Mouse (Mus musculus) liver, adult 2 months (tissue): Measurements from ENCODE around the gene Bmpr1b. TPM values are rescaled to one million over a fixed set of nuclear protein-coding genes. Genes with fewer than 3 reads are reported as not detected.

Experiments used
- DNase-seq: peaks from one replicate; pipeline ENCODE4 v3.0.0-alpha.2; 2011; ENCODE audit warnings: low read depth, low spot score; ENCODE audit errors: extremely low read depth
- H3K27ac ChIP-seq: fragments of 200-500 bp; replicated peaks from 2 replicates; pipeline ENCODE4 v1.5.1; 2012; ENCODE audit warnings: low read depth, mild to moderate bottlenecking, control low read depth, inconsistent platforms, low read length; ENCODE audit not compliant: insufficient read depth
- H3K27me3 ChIP-seq: fragments of 200-500 bp; 2 replicates; pipeline ENCODE4 v1.6.1; 2012; ENCODE audit warnings: mild to moderate bottlenecking, moderate library complexity, low read length, inconsistent platforms; ENCODE audit not compliant: control insufficient read depth, insufficient read depth
- H3K36me3 ChIP-seq: fragments of 200-500 bp; 2 replicates; pipeline ENCODE4 v1.6.1; 2012; ENCODE audit warnings: low read length, inconsistent platforms; ENCODE audit not compliant: control insufficient read depth, insufficient read depth
- H3K4me1 ChIP-seq: fragments of 200-500 bp; 2 replicates; pipeline ENCODE4 v1.6.1; 2011; ENCODE audit warnings: low read length; ENCODE audit not compliant: control insufficient read depth, insufficient read depth
- H3K4me3 ChIP-seq: fragments of 200-500 bp; 2 replicates; pipeline ENCODE4 v1.5.1; 2011; ENCODE audit warnings: low read depth, mild to moderate bottlenecking, control low read depth, low read length, moderate library complexity; ENCODE audit not compliant: insufficient read depth
- H3K79me2 ChIP-seq: fragments of 200-500 bp; 2 replicates; pipeline ENCODE4 v1.6.1; 2012; ENCODE audit warnings: inconsistent platforms, mild to moderate bottlenecking, low read length, moderate library complexity; ENCODE audit not compliant: control insufficient read depth, insufficient read depth
- H3K9ac ChIP-seq: fragments of 200-500 bp; 2 replicates; pipeline ENCODE4 v1.6.1; 2012; ENCODE audit warnings: low read depth, mild to moderate bottlenecking, control low read depth, inconsistent platforms, low read length
- CTCF ChIP-seq: fragments of 200-500 bp; IDR thresholded peaks from 2 replicates; pipeline ENCODE4 v1.5.1; 2011; ENCODE audit warnings: low read depth, low read length, control low read depth
- POLR2A ChIP-seq: fragments of 200-500 bp; IDR thresholded peaks from 2 replicates; pipeline ENCODE4 v1.6.1; 2011; ENCODE audit warnings: low read length, control low read depth; ENCODE audit not compliant: insufficient read depth; ENCODE audit errors: extremely low read depth
- WGBS: fragments of 180-500 bp; shearing (Covaris S2); methylation state at CpG from one replicate; pipeline ENCODE4 v1.1.7; 2018; 5-methylcytosine and 5-hydroxymethylcytosine counted together
- polyA plus RNA-seq: library from polyadenylated mRNA; depleted of rRNA; stranded (reverse); fragments of >200 nt; gene quantifications from 2 replicates; pipeline ENCODE4 v1.2.3, GENCODE M21; 2012
- total RNA-seq: library from RNA; depleted of rRNA; stranded (reverse); fragments of >200 nt; gene quantifications from 2 replicates; pipeline ENCODE4 v1.2.3, GENCODE M21; 2014

The Bmpr1b gene
- total and polyA plus RNA-seq, 2 experiments: not detected

DNA sequence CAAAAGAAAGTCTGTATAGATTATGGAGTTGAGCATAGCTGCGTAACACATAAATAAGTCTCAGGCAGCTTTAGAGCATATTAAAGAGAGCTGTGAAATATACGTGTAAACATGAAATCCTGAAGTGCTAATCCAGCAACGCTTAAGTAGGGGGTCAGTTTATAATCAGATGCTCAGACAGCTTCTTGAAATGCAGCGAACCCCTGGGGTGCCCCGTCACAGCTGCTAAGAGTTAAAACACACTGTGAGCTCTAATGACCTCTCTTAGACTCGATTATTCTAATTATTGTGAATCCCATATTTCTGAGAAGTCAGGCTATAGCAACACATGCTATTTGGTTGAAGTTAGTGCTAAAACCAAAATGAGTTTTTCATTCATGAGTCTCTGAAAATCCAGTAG lies 45.0 kb downstream of the Bmpr1b start:
- WGBS: 75% methylated on average over 6 of the region's 6 CpGs
- no peak for TF ChIP-seq POLR2A
- no peak for TF ChIP-seq CTCF
- no peak overlapping the region for H3K27ac ChIP-seq
- no peak overlapping the region for H3K4me3 ChIP-seq
- no peaks in the 10 kb centered on the region for H3K79me2 ChIP-seq
- H3K4me1 ChIP-seq: no peaks in the 10 kb centered on the region
- no peak for DNase-seq
- no peaks in the 10 kb centered on the region for H3K36me3 ChIP-seq
- H3K9ac ChIP-seq: no peak overlapping the region
- no peaks in the 10 kb centered on the region for H3K27me3 ChIP-seq

DNA sequence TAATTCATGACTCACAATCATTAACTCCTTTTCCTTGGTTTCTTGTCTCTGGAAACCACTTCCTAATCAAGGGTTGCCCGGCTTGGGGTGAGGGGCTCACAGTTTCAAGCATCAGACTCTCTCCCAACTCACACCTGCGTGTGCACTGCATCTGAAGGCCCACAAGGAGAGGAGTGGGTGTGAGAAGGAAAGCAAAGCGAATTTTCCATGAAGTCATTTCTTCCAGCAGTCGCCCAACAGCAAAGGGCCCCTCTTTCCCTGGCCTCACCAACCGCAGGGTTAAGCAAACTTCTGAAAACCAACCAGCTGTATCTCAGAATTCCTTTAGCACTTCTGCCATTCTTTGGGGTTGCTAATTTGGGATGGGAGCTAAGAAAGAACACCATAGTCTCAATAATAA lies 46.8 kb downstream of the Bmpr1b start:
- H3K27ac ChIP-seq: no peak overlapping the region
- H3K79me2 ChIP-seq: no peaks in the 10 kb centered on the region
- 81% methylated on average over 5 of the region's 5 CpGs for WGBS
- TF ChIP-seq CTCF (no peak), POLR2A (no peak)
- DNase-seq: no peak
- no peaks in the 10 kb centered on the region for H3K27me3 ChIP-seq
- H3K4me3 ChIP-seq: no peak overlapping the region
- no peaks in the 10 kb centered on the region for H3K4me1 ChIP-seq
- H3K36me3 ChIP-seq: no peaks in the 10 kb centered on the region
- no peak overlapping the region for H3K9ac ChIP-seq

DNA sequence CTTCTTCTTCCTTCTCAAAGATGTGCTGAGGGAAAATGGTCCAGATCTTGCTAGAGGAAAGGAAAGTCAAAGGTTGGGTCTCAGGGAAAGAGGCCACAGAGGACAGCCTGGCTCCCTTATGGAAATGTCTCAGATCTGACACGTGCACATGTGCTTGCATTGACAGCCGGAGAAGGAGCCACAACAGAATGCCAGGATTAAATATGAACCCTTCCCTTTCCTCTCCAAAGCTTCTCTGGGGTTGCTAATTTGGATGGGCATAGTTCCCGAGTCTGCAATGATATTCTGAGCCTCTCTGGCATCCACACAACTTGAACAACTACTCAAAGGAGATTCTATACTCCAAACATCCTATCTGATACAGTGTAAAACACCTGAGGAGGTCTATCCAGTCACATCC lies 48.4 kb downstream of the Bmpr1b start:
- DNase-seq: no peak
- Histone ChIP-seq H3K9ac (no peak overlapping the region), H3K4me3 (no peak overlapping the region), H3K27ac (no peak overlapping the region), H3K4me1 (no peaks in the 10 kb centered on the region), H3K36me3 (no peaks in the 10 kb centered on the region), H3K79me2 (no peaks in the 10 kb centered on the region), H3K27me3 (no peaks in the 10 kb centered on the region)
- no peak for TF ChIP-seq CTCF
- no peak for TF ChIP-seq POLR2A
- 72% methylated on average over 3 of the region's 3 CpGs for WGBS

DNA sequence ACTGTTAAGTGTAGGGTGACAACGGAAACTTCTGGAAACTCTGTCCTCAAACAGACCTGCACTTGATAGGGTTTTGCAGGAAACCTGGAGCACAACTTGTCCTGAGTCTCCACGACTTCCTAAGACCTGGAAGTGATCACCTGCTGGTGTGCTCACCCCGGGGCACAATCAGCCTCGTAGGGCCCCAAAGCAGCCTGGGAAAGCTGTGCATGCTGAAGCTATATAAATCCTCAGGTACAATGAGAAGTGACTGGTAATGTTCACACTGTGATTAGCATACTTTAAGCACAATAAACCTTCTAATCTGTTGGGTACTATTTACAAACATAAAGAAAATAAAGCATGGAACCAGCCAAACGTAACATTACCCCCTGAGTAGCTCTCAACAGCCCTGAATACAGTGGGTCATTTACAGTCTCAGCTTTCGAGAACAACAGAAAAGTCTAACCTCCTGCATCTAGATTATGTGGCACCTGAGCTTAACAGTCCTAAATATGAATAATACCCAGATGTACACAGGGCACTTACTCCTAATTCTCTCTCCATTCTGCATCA lies 54.4 kb downstream of the Bmpr1b start:
- WGBS: 69% methylated on average over 6 of the region's 6 CpGs
- DNase-seq: no peak
- Histone ChIP-seq H3K4me3 (no peak overlapping the region), H3K4me1 (no peaks in the 10 kb centered on the region), H3K27me3 (no peaks in the 10 kb centered on the region), H3K9ac (no peak overlapping the region), H3K27ac (no peak overlapping the region), H3K79me2 (no peaks in the 10 kb centered on the region), H3K36me3 (no peaks in the 10 kb centered on the region)
- TF ChIP-seq POLR2A (no peak), CTCF (no peak)

DNA sequence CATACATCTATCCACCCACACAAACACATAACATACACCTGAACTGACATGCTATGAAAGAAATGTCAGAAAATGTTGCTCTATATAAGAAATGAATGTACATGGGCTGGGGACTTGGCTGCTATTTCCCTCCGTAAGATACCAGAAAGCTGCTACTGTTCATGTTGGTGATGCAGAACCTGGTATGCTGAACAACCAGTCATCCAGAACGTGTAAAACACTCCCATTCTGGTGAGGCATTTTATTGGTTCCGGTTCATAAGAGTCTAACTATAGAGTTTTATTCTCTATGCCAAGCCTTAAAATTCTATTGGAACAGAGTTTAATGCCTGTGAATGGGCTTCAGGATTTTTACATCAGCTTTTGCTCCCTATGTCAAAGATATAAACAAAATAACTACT lies 55.0 kb downstream of the Bmpr1b start:
- Histone ChIP-seq H3K27me3 (no peaks in the 10 kb centered on the region), H3K79me2 (no peaks in the 10 kb centered on the region), H3K36me3 (no peaks in the 10 kb centered on the region), H3K4me3 (no peak overlapping the region), H3K4me1 (no peaks in the 10 kb centered on the region), H3K27ac (no peak overlapping the region), H3K9ac (no peak overlapping the region)
- WGBS: 85% methylated on average over 3 of the region's 3 CpGs
- DNase-seq: no peak
- TF ChIP-seq POLR2A (no peak), CTCF (no peak)

DNA sequence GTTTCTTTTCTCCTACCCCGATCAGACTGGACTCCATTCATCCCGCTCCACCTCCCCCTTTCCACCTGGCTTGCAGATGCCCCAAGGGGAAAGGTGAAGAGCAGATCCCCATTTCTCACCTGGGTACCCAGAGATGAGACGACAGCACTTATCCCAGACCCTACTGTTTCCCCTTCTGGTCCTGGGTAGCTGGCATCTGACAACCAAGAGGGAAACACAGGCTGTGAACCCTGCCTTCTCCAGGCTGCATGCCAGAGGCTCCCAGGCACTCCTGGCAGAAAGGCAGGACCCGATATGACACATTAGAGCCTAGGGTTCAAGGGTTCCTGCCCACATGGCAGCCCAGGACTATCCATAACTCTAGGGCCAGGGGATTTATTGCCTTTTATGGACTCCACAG lies 56.0 kb downstream of the Bmpr1b start:
- H3K79me2 ChIP-seq: no peaks in the 10 kb centered on the region
- H3K27ac ChIP-seq: no peak overlapping the region
- TF ChIP-seq POLR2A: no peak
- TF ChIP-seq CTCF: no peak
- no peaks in the 10 kb centered on the region for H3K4me1 ChIP-seq
- no peak overlapping the region for H3K9ac ChIP-seq
- 86% methylated on average over 4 of the region's 4 CpGs for WGBS
- H3K27me3 ChIP-seq: no peaks in the 10 kb centered on the region
- H3K36me3 ChIP-seq: no peaks in the 10 kb centered on the region
- DNase-seq: no peak
- no peak overlapping the region for H3K4me3 ChIP-seq
